23 mouse cellular contexts compared by ENCODE assay signal in the genomic region with DNA sequence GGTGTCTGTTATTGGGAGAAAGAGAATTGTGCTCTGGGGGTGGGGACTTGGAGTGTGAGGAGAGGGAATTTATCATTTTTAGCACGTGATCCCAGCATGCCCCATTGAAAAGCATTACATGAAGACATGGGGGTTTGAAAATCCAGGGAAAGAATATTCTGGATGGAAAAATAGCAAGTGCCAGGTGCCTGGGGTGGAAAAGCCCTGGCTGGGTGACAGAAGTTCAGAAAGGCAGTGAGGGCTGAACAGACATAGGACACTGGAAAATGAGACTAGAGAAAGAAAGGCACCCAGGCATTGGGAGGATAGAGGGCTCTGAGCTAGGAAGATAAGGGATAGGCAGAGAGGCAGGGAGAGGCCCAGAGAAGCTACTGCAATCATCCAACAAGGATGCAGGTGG.
"Had no signal": no experiment of that assay in that cellular context is flagged by ENCODE, and none has a peak within 500 bp of the region (broad histone marks: within the 10 kb centered on the region; RNA-seq: fewer than 3 reads in every experiment).

No protein-coding gene starts in this region.

- H3K27ac ChIP-seq: embryonic facial prominence, embryonic 10.5 days; embryonic facial prominence, embryonic 12.5 days; embryonic facial prominence, embryonic 13.5 days; embryonic facial prominence, embryonic 15.5 days; forebrain, embryonic 10.5 days; forebrain, embryonic 12.5 days; forebrain, embryonic 13.5 days; forebrain, embryonic 15.5 days; gastrocnemius, adult 2 months; heart, adult 2 months; heart, embryonic 10.5 days had no signal

- H3K4me1 ChIP-seq: embryonic facial prominence, embryonic 15.5 days; forebrain, embryonic 12.5 days; forebrain, embryonic 13.5 days; forebrain, embryonic 15.5 days had no signal

- DNase-seq: cerebellum, adult 8-10 months; cerebellum, adult 9-10 months; cerebellum, adult 9-11 months; cerebellum, postnatal 36 days; embryo, embryonic 11 days; forebrain, postnatal 0 days; gastrocnemius, adult 2 months; gastrocnemius, postnatal 10 days; gastrocnemius, postnatal 14 days; gastrocnemius, postnatal 25 days; gastrocnemius, postnatal 36 days; heart, adult 18-20 months; heart, adult 2 months had no signal

- H3K27me3 ChIP-seq: embryonic facial prominence, embryonic 12.5 days; embryonic facial prominence, embryonic 13.5 days; embryonic facial prominence, embryonic 15.5 days; forebrain, embryonic 12.5 days; forebrain, embryonic 13.5 days; forebrain, embryonic 15.5 days had no signal

- H3K4me3 ChIP-seq: embryonic facial prominence, embryonic 10.5 days; embryonic facial prominence, embryonic 12.5 days; embryonic facial prominence, embryonic 13.5 days; embryonic facial prominence, embryonic 15.5 days; erythroblast, embryonic 14.5 days; forebrain, embryonic 10.5 days; forebrain, embryonic 12.5 days; forebrain, embryonic 13.5 days; forebrain, embryonic 15.5 days; gastrocnemius, adult 2 months; heart, adult 2 months; heart, embryonic 10.5 days had no signal
